Mouse (Mus musculus) heart, adult 2 months (tissue): ENCODE results near the gene S100a14. TPM values are rescaled to one million over a fixed set of nuclear protein-coding genes. Genes with fewer than 3 reads are reported as not detected.

ENCODE experiments used
- DNase-seq, 2 experiments: peaks; one replicate each; pipeline ENCODE4 v3.0.0; 2021
- H3K27ac ChIP-seq: fragments of 200-600 bp; 2 replicates; pipeline ENCODE4 v1.8.1; 2022
- H3K27me3 ChIP-seq: fragments of 200-500 bp; 2 replicates; pipeline ENCODE4 v1.6.1; 2012; ENCODE audit warnings: mild to moderate bottlenecking, low read length, inconsistent platforms, mixed read lengths; ENCODE audit not compliant: control insufficient read depth, insufficient read depth
- H3K36me3 ChIP-seq: fragments of 200-500 bp; 2 replicates; pipeline ENCODE4 v1.6.1; 2012; ENCODE audit warnings: low read length, inconsistent platforms; ENCODE audit not compliant: control insufficient read depth, insufficient read depth
- H3K4me1 ChIP-seq: fragments of 200-500 bp; 2 replicates; pipeline ENCODE4 v1.6.1; 2011; ENCODE audit warnings: low read length; ENCODE audit not compliant: control insufficient read depth, insufficient read depth
- H3K4me3 ChIP-seq: fragments of 200-600 bp; 2 replicates; pipeline ENCODE4 v1.8.1; 2022
- H3K79me2 ChIP-seq: fragments of 200-500 bp; replicated peaks from 2 replicates; pipeline ENCODE4 v1.6.1; 2012; ENCODE audit warnings: mild to moderate bottlenecking, inconsistent platforms, low read length, moderate library complexity, mixed read lengths; ENCODE audit not compliant: control insufficient read depth, insufficient read depth
- H3K9ac ChIP-seq: fragments of 200-500 bp; 2 replicates; pipeline ENCODE4 v1.6.1; 2012; ENCODE audit warnings: low read depth, mild to moderate bottlenecking, control low read depth, inconsistent platforms, low read length, mixed read lengths
- CTCF ChIP-seq: fragments of 200-600 bp; IDR thresholded peaks from 2 replicates; pipeline ENCODE4 v1.8.1; 2022; ENCODE audit warnings: antibody characterized with exemption, mild to moderate bottlenecking, moderate library complexity
- EP300 ChIP-seq: fragments of 200-500 bp; IDR thresholded peaks from 2 replicates; pipeline ENCODE4 v1.6.1; 2011; ENCODE audit warnings: low read depth, low read length, control low read depth; ENCODE audit not compliant: insufficient read depth
- POLR2A ChIP-seq: fragments of 200-500 bp; IDR thresholded peaks from 2 replicates; pipeline ENCODE4 v1.6.1; 2011; ENCODE audit warnings: mild to moderate bottlenecking, low read depth, low read length, control low read depth; ENCODE audit not compliant: insufficient read depth
- WGBS: fragments of 180-500 bp; shearing (Covaris S2); methylation state at CpG from one replicate; pipeline ENCODE4 v1.1.7; 2018; 5-methylcytosine and 5-hydroxymethylcytosine counted together
- intact Hi-C: fragments of 180-260 bp; cut with DNase I; formaldehyde crosslinking; loops from one replicate; pipeline ENCODE4 v1.15.1; 2025
- polyA plus RNA-seq: library from polyadenylated mRNA; depleted of rRNA; stranded (reverse); fragments of >200 nt; gene quantifications from 2 replicates; pipeline ENCODE4 v1.2.3, GENCODE M21; 2012
- total RNA-seq, 2 experiments: library from RNA; stranded (reverse); gene quantifications; 2 replicates each; pipeline ENCODE4 v1.2.3; 2021

S100a14 gene
- total and polyA plus RNA-seq, 3 experiments: 0.23 to 0.57 (median 0.50) TPM

- no peak for DNase-seq
- no peak overlapping the region for H3K4me3 ChIP-seq
- no peak overlapping the region for H3K9ac ChIP-seq
- no peaks in the 10 kb centered on the region for H3K4me1 ChIP-seq
- intact Hi-C loops: no loop called here
- H3K27ac ChIP-seq: no peak overlapping the region
- WGBS: 83% methylated on average over 7 of the region's 7 CpGs
- H3K79me2 ChIP-seq: no peaks in the 10 kb centered on the region
- peaks cover 7% of the 10 kb centered on the region for H3K36me3 ChIP-seq
- no peaks in the 10 kb centered on the region for H3K27me3 ChIP-seq
- TF ChIP-seq POLR2A (peak; percentile 8; the same call in 1 of the 2 replicates), CTCF (no peak), EP300 (no peak)
Observed at GRCm38 (mm10) chr3:90495850-90496525, 30.7 kb upstream of the S100a14 start.

GRCm38 (mm10) chr3:90497597-90497996 is 29.1 kb upstream of the S100a14 start:
- H3K27me3 ChIP-seq: no peaks in the 10 kb centered on the region
- no peak overlapping the region for H3K9ac ChIP-seq
- 0 out of 2 replicates have a peak, but pooled peaks cover 1% of the 10 kb centered on the region for H3K79me2 ChIP-seq
- TF ChIP-seq EP300 (no peak), CTCF (no peak), POLR2A (no peak)
- no peak overlapping the region for H3K27ac ChIP-seq
- no peak for DNase-seq
- no peak overlapping the region for H3K4me3 ChIP-seq
- peaks cover 18% of the 10 kb centered on the region for H3K36me3 ChIP-seq
- H3K4me1 ChIP-seq: no peaks in the 10 kb centered on the region
- intact Hi-C loops: no loop called here

GRCm38 (mm10) chr3:90503444-90503843 is 23.2 kb upstream of the S100a14 start:
- no peak for DNase-seq
- intact Hi-C loops: no loop called here
- Histone ChIP-seq H3K27ac (no peak overlapping the region), H3K27me3 (no peaks in the 10 kb centered on the region), H3K36me3 (peaks cover 61% of the 10 kb centered on the region), H3K4me3 (no peak overlapping the region), H3K79me2 (peaks cover 6% of the 10 kb centered on the region), H3K9ac (no peak overlapping the region), H3K4me1 (peaks cover 1% of the 10 kb centered on the region)
- 76% methylated on average over 4 of the region's 4 CpGs for WGBS
- TF ChIP-seq POLR2A (no peak), CTCF (no peak), EP300 (no peak)

- no peak for DNase-seq
- H3K4me3 ChIP-seq: no peak overlapping the region
- H3K27ac ChIP-seq: no peak overlapping the region
- no peaks in the 10 kb centered on the region for H3K27me3 ChIP-seq
- H3K79me2 ChIP-seq: peaks cover 6% of the 10 kb centered on the region
- peaks cover 57% of the 10 kb centered on the region for H3K36me3 ChIP-seq
- no peak overlapping the region for H3K9ac ChIP-seq
- peaks cover 1% of the 10 kb centered on the region for H3K4me1 ChIP-seq
- intact Hi-C loops: no loop called here
- no peak for TF ChIP-seq CTCF
- no peak for TF ChIP-seq EP300
- no peak for TF ChIP-seq POLR2A
- 91% methylated on average over 5 of the region's 5 CpGs for WGBS
Observed at GRCm38 (mm10) chr3:90505216-90505615, 21.4 kb upstream of the S100a14 start.

- intact Hi-C loops: no loop called here
- Histone ChIP-seq H3K4me3 (no peak overlapping the region), H3K79me2 (peaks cover 6% of the 10 kb centered on the region), H3K4me1 (peaks cover 1% of the 10 kb centered on the region), H3K27ac (no peak overlapping the region), H3K9ac (no peak overlapping the region), H3K36me3 (peaks cover 53% of the 10 kb centered on the region), H3K27me3 (no peaks in the 10 kb centered on the region)
- DNase-seq: no peak
- WGBS: 65% methylated on average over 3 of the region's 3 CpGs
- no peak for TF ChIP-seq POLR2A
- no peak for TF ChIP-seq CTCF
- TF ChIP-seq EP300: no peak
Observed at GRCm38 (mm10) chr3:90506362-90506761, 20.3 kb upstream of the S100a14 start.

DNA sequence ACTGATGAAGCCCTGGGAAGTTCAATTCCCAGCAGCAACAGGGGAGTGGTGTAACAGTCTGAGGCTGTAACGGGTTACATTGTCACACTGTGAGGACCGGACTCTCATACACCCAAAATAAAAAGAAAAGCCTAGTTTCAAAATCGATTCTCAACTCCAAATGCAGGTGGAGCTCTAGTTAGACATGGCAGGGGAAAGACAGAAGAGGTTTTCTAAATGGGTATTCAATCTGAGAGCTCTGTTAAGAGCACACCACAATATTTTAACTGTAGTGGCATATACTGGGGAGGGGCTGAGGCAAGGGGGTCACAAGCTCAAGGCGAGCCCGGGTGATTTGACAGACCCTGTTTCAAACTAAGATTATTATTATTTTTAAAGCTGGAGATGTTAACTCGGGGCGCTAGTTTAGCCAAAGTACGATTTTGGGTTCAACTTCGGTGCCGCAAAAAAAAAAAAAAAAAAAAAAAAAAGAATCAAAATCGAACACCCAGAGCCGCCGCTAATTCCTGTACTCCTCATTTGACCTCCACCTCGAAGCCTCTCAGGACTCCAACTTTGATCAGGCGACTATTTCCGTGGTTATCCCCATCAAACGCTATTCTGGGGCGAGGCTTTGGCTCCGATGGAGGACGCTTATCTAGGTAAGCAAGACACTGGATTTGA is 18.2 kb upstream of the S100a14 start:
- H3K36me3 ChIP-seq: peaks cover 40% of the 10 kb centered on the region
- peaks cover 3% of the 10 kb centered on the region for H3K4me1 ChIP-seq
- no peak for DNase-seq
- peaks cover 3% of the 10 kb centered on the region; the same call in 1 of the 2 replicates for H3K79me2 ChIP-seq
- TF ChIP-seq EP300 (no peak), CTCF (no peak), POLR2A (no peak)
- no peaks in the 10 kb centered on the region for H3K27me3 ChIP-seq
- WGBS: under 1% methylated on average over 20 of the region's 20 CpGs
- H3K4me3 ChIP-seq: peak overlapping the region; percentile 88
- H3K9ac ChIP-seq: peak overlapping the region; percentile 91
- intact Hi-C loops: loop anchor here (2.0 kb wide), 2 partner anchors 18 to 32 kb away; partner anchors contain the start of genes Ilf2 and Snapin
- peak overlapping the region; percentile 91 for H3K27ac ChIP-seq
